Mouse (Mus musculus): ENCODE data around the gene Lhx5.

- TF ChIP-seq CTCF (IDR thresholded peaks at IDR 0.05; ENCODE audit: low read depth, low read length) (no peak), POLR2A (IDR thresholded peaks at IDR 0.05; ENCODE audit: insufficient read depth, low read length) (no peak), EP300 (IDR thresholded peaks at IDR 0.05; ENCODE audit: insufficient read depth, low read depth, low read length) (no peak)
Measured at GRCm38 (mm10) chr5:120477993-120478392, 46.5 kb downstream of the Lhx5 start.
